Comparison of ENCODE assay signal across 12 mouse cellular contexts in the genomic region with DNA sequence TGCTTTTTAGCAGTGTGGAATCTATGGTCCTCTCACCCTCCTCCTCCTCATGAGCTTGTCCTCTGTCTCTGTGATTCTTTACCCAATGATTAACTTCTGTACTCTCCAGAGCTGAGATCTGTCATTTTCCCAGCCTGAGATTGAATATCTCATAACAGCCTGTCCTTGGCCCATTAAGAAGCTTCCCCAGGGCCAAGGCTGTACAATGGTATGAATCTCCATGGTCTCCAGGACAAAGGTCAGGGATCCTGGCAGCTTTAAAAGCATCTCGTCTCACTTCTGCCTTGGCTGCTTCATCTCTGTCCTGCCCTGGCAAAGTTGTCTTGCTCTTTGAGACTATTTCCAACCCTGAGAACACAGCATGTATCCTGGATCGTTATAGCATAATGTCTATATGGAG.
DNase-seq lines count a peak whose midpoint lies in the region; TF ChIP-seq lines count a peak whose summit lies in the region.
"Had no signal": no experiment of that assay in that cellular context is flagged by ENCODE, and none has a peak within 500 bp of the region (broad histone marks: within the 10 kb centered on the region; RNA-seq: fewer than 3 reads in every experiment).

No protein-coding gene starts in this region.

- H3K9ac ChIP-seq in liver, adult 2 months (ENCODE audit: low read depth, low read length), result peak overlapping the region; percentile 28
- H3K9ac ChIP-seq: stomach, embryonic 15.5 days had no signal

- H3K4me3 ChIP-seq in liver, adult 2 months (ENCODE audit: insufficient read depth, low read depth, low read length), result no peak overlapping the region
- H3K4me3 ChIP-seq in layer of hippocampus, adult 2 months, result no peak overlapping the region
- H3K4me3 ChIP-seq: hindbrain, embryonic 10.5 days; limb, embryonic 10.5 days; stomach, embryonic 15.5 days had no signal

- peaks cover 36% of the 10 kb centered on the region for H3K4me1 ChIP-seq in liver, adult 2 months (ENCODE audit: control insufficient read depth, insufficient read depth, low read length)
- H3K4me1 ChIP-seq: hindbrain, embryonic 10.5 days; limb, embryonic 10.5 days; stomach, embryonic 15.5 days had no signal

- no peaks in the 10 kb centered on the region for H3K36me3 ChIP-seq in liver, adult 2 months (ENCODE audit: control insufficient read depth, insufficient read depth, low read length)
- H3K36me3 ChIP-seq: hindbrain, embryonic 10.5 days; limb, embryonic 10.5 days; stomach, embryonic 15.5 days had no signal

- WGBS in liver, adult 2 months, result 22% methylated on average over 2 of the region's 2 CpGs

- H3K27ac ChIP-seq in liver, adult 2 months (replicated peaks; ENCODE audit: insufficient read depth, low read depth, low read length), result peak overlapping the region; percentile 91
- H3K27ac ChIP-seq in layer of hippocampus, adult 2 months, result no peak overlapping the region
- H3K27ac ChIP-seq: hindbrain, embryonic 10.5 days; limb, embryonic 10.5 days; stomach, embryonic 15.5 days had no signal

- H3K79me2 ChIP-seq in liver, adult 2 months (ENCODE audit: control insufficient read depth, insufficient read depth, low read length), result no peaks in the 10 kb centered on the region; the same call in 1 of the 2 replicates

- H3K27me3 ChIP-seq in liver, adult 2 months (ENCODE audit: control insufficient read depth, insufficient read depth, low read length), result no peaks in the 10 kb centered on the region
- H3K27me3 ChIP-seq: stomach, embryonic 15.5 days had no signal

- no peak for TF ChIP-seq CTCF in liver, adult 2 months (IDR thresholded peaks at IDR 0.05; ENCODE audit: low read depth, low read length)
- no peak for TF ChIP-seq CTCF in layer of hippocampus, adult 2 months (conservative IDR thresholded peaks at IDR 0.05)

- TF ChIP-seq POLR2A in liver, adult 2 months (IDR thresholded peaks at IDR 0.05; ENCODE audit: extremely low read depth, insufficient read depth, low read length), result no peak

- peak; percentile 90 for DNase-seq in liver, adult 2 months (ENCODE audit: extremely low read depth, low read depth, low spot score)
- DNase-seq in liver, result no peak
- peak; percentile 80 for DNase-seq in adrenal gland, adult 2 months
- DNase-seq in adrenal gland, postnatal 25 days, result peak; percentile 25
- DNase-seq in kidney, postnatal 36 days, result peak; percentile 69 to 84
- DNase-seq in embryo, embryonic 10 days (ENCODE audit: low spot score), result no peak
- DNase-seq in layer of hippocampus, adult 2 months (ENCODE audit: low spot score in 2 of 2), result no peak
- DNase-seq: cerebellum, adult 9-10 months; layer of hippocampus, postnatal 36 days had no signal

Comparison
In these comparisons a context has a peak if more than half of its experiments do, and no peak if none do; other contexts are left out.
1. DNase-seq: peak in liver, adult 2 months (single experiment), adrenal gland, adult 2 months (single experiment), adrenal gland, postnatal 25 days (single experiment) and kidney, postnatal 36 days (2 of 2); none in liver (single experiment), embryo, embryonic 10 days (single experiment) and layer of hippocampus, adult 2 months (0 of 2).